Mouse (Mus musculus): ENCODE results near the gene Spock1. TPM values are rescaled to one million over a fixed set of nuclear protein-coding genes. Genes with fewer than 3 reads are reported as not detected.

The Spock1 gene
- polyA plus RNA-seq, 1 experiment, result 0.50 TPM

DNA sequence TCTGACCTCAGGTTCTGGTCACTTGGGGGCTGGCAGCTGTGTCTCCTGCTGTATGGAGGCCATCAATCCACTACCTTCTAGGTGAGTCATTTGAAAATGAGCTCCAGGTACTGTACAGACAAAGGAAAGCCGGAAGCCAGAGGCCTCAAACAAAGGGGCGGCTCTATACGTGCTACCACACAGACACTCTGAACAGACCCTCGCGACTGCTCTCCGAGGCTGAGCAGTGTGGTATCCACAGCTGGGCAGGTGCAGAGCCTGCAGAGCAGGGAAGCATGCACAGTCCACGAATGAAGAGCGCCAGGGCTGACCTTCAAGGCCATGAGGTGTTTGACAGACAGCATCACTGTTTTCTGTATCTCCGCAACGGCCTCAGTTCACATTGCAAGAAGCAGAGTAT is 55.0 kb downstream of the Spock1 start:
- no peaks in the 10 kb centered on the region for H3K79me3 ChIP-seq (ENCODE audit: low read depth)
- no peaks in the 10 kb centered on the region for H3K79me2 ChIP-seq (ENCODE audit: control insufficient read depth, insufficient read depth)
- no peaks in the 10 kb centered on the region for H3K36me3 ChIP-seq (ENCODE audit: control insufficient read depth, insufficient read depth)
- H3K4me3 ChIP-seq (ENCODE audit: insufficient read depth, poor library complexity, severe bottlenecking), result no peak overlapping the region
- H3K27me3 ChIP-seq (ENCODE audit: control insufficient read depth, insufficient read depth, insufficient read length), result no peaks in the 10 kb centered on the region
- TF ChIP-seq MAX (IDR thresholded peaks at IDR 0.05) (no peak), MYOD1 (IDR thresholded peaks at IDR 0.05; ENCODE audit: control insufficient read depth, insufficient read length, low read depth) (no peak), CEBPB (IDR thresholded peaks at IDR 0.05; ENCODE audit: low read depth) (no peak), USF1 (IDR thresholded peaks at IDR 0.05; ENCODE audit: low read depth) (no peak), CTCF (IDR thresholded peaks at IDR 0.05; ENCODE audit: control insufficient read depth, insufficient read depth, insufficient read length) (no peak), MYOG (IDR thresholded peaks at IDR 0.05; ENCODE audit: control insufficient read depth, extremely low read depth, insufficient read length) (no peak), FOSL1 (IDR thresholded peaks at IDR 0.05; ENCODE audit: insufficient read depth, low read length, poor library complexity, severe bottlenecking) (no peak)
- no peak overlapping the region for H3ac ChIP-seq (ENCODE audit: control insufficient read depth, insufficient read length, low read depth)

- no peaks in the 10 kb centered on the region for H3K36me3 ChIP-seq (ENCODE audit: control insufficient read depth, insufficient read depth)
- no peak overlapping the region for H3ac ChIP-seq (ENCODE audit: control insufficient read depth, insufficient read length, low read depth)
- TF ChIP-seq CEBPB (IDR thresholded peaks at IDR 0.05; ENCODE audit: low read depth) (no peak), FOSL1 (IDR thresholded peaks at IDR 0.05; ENCODE audit: insufficient read depth, low read length, poor library complexity, severe bottlenecking) (no peak), MYOD1 (IDR thresholded peaks at IDR 0.05; ENCODE audit: control insufficient read depth, insufficient read length, low read depth) (no peak), MYOG (IDR thresholded peaks at IDR 0.05; ENCODE audit: control insufficient read depth, extremely low read depth, insufficient read length) (no peak), USF1 (IDR thresholded peaks at IDR 0.05; ENCODE audit: low read depth) (no peak), MAX (IDR thresholded peaks at IDR 0.05) (no peak), CTCF (IDR thresholded peaks at IDR 0.05; ENCODE audit: control insufficient read depth, insufficient read depth, insufficient read length) (no peak)
Measured at GRCm38 (mm10) chr13:57848931-57849330, 59.2 kb downstream of the Spock1 start.

DNA sequence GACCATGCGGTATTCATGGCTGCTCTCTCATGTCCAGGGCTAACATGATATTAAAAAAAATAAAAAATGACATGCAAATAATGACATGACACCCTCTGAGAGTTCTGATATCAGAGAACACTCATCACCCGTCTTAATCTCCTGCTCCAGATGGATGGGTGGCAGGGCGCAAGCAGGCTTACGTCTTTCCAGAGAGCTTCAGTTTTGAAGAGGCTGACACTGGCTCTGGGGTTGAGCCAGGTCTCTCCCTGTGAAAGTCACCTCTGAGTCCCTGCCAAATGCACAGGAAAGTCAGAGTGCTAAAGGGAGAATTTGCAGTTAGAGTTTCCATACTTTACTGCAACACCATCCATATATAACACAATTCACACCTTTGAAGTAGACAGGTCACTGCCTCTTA is 61.0 kb downstream of the Spock1 start:
- Histone ChIP-seq H3K4me3 (ENCODE audit: insufficient read depth, poor library complexity, severe bottlenecking) (no peak overlapping the region), H3K79me2 (ENCODE audit: control insufficient read depth, insufficient read depth) (no peaks in the 10 kb centered on the region), H3K36me3 (ENCODE audit: control insufficient read depth, insufficient read depth) (no peaks in the 10 kb centered on the region), H3ac (ENCODE audit: control insufficient read depth, insufficient read length, low read depth) (no peak overlapping the region), H3K79me3 (ENCODE audit: low read depth) (no peaks in the 10 kb centered on the region), H3K27me3 (ENCODE audit: control insufficient read depth, insufficient read depth, insufficient read length) (no peaks in the 10 kb centered on the region)
- TF ChIP-seq MYOG (IDR thresholded peaks at IDR 0.05; ENCODE audit: control insufficient read depth, extremely low read depth, insufficient read length), result no peak
- TF ChIP-seq FOSL1 (IDR thresholded peaks at IDR 0.05; ENCODE audit: insufficient read depth, low read length, poor library complexity, severe bottlenecking), result no peak
- TF ChIP-seq MYOD1 (IDR thresholded peaks at IDR 0.05; ENCODE audit: control insufficient read depth, insufficient read length, low read depth), result no peak
- no peak for TF ChIP-seq MAX (IDR thresholded peaks at IDR 0.05)
- no peak for TF ChIP-seq USF1 (IDR thresholded peaks at IDR 0.05; ENCODE audit: low read depth)
- no peak for TF ChIP-seq CTCF (IDR thresholded peaks at IDR 0.05; ENCODE audit: control insufficient read depth, insufficient read depth, insufficient read length)
- no peak for TF ChIP-seq CEBPB (IDR thresholded peaks at IDR 0.05; ENCODE audit: low read depth)

More at GRCm38 (mm10) chr13:57848931-57849330, 59.2 kb downstream of the Spock1 start:
- Histone ChIP-seq H3K27me3 (ENCODE audit: control insufficient read depth, insufficient read depth, insufficient read length) (no peaks in the 10 kb centered on the region), H3K79me3 (ENCODE audit: low read depth) (no peaks in the 10 kb centered on the region), H3K79me2 (ENCODE audit: control insufficient read depth, insufficient read depth) (no peaks in the 10 kb centered on the region), H3K4me3 (ENCODE audit: insufficient read depth, poor library complexity, severe bottlenecking) (no peak overlapping the region)

- H3ac ChIP-seq (ENCODE audit: control insufficient read depth, insufficient read length, low read depth), result no peak overlapping the region
- no peaks in the 10 kb centered on the region for H3K79me2 ChIP-seq (ENCODE audit: control insufficient read depth, insufficient read depth)
- no peaks in the 10 kb centered on the region for H3K27me3 ChIP-seq (ENCODE audit: control insufficient read depth, insufficient read depth, insufficient read length)
- H3K36me3 ChIP-seq (ENCODE audit: control insufficient read depth, insufficient read depth), result no peaks in the 10 kb centered on the region
- H3K79me3 ChIP-seq (ENCODE audit: low read depth), result no peaks in the 10 kb centered on the region
- TF ChIP-seq MAX (IDR thresholded peaks at IDR 0.05) (no peak), MYOD1 (IDR thresholded peaks at IDR 0.05; ENCODE audit: control insufficient read depth, insufficient read length, low read depth) (no peak), FOSL1 (IDR thresholded peaks at IDR 0.05; ENCODE audit: insufficient read depth, low read length, poor library complexity, severe bottlenecking) (no peak), CEBPB (IDR thresholded peaks at IDR 0.05; ENCODE audit: low read depth) (no peak), USF1 (IDR thresholded peaks at IDR 0.05; ENCODE audit: low read depth) (no peak), MYOG (IDR thresholded peaks at IDR 0.05; ENCODE audit: control insufficient read depth, extremely low read depth, insufficient read length) (no peak), CTCF (IDR thresholded peaks at IDR 0.05; ENCODE audit: control insufficient read depth, insufficient read depth, insufficient read length) (no peak)
- no peak overlapping the region for H3K4me3 ChIP-seq (ENCODE audit: insufficient read depth, poor library complexity, severe bottlenecking)
Measured at GRCm38 (mm10) chr13:57846468-57846867, 61.7 kb downstream of the Spock1 start.

- Histone ChIP-seq H3K79me2 (ENCODE audit: control insufficient read depth, insufficient read depth) (no peaks in the 10 kb centered on the region), H3ac (ENCODE audit: control insufficient read depth, insufficient read length, low read depth) (no peak overlapping the region), H3K4me3 (ENCODE audit: insufficient read depth, poor library complexity, severe bottlenecking) (no peak overlapping the region), H3K27me3 (ENCODE audit: control insufficient read depth, insufficient read depth, insufficient read length) (no peaks in the 10 kb centered on the region), H3K79me3 (ENCODE audit: low read depth) (no peaks in the 10 kb centered on the region), H3K36me3 (ENCODE audit: control insufficient read depth, insufficient read depth) (no peaks in the 10 kb centered on the region)
- no peak for TF ChIP-seq MYOD1 (IDR thresholded peaks at IDR 0.05; ENCODE audit: control insufficient read depth, insufficient read length, low read depth)
Measured at GRCm38 (mm10) chr13:57841141-57841848, 66.8 kb downstream of the Spock1 start.
